ENCODE assay signal across 12 mouse cellular contexts in genomic region chr11:88470599-88470998, GRCm38 (mm10).
DNase-seq lines count a peak whose midpoint lies in the region; ATAC-seq and TF ChIP-seq lines count a peak whose summit lies in the region.
"Had no signal": no experiment of that assay in that cellular context is flagged by ENCODE, and none has a peak within 500 bp of the region (broad histone marks: within the 10 kb centered on the region; RNA-seq: fewer than 3 reads in every experiment).

No protein-coding gene starts in this region.

- no peak for ATAC-seq in heart, embryonic 12.5 days (ENCODE audit: insufficient number of reproducible peaks, low FRiP score)
- ATAC-seq in kidney, postnatal 0 days (replicated peaks; ENCODE audit: low FRiP score, low read depth), result no peak
- no peak for ATAC-seq in hindbrain, embryonic 16.5 days

- TF ChIP-seq CTCF in kidney, postnatal 0 days (IDR thresholded peaks at IDR 0.05; ENCODE audit: low read depth), result no peak
- TF ChIP-seq CTCF in kidney, adult 2 months (conservative IDR thresholded peaks at IDR 0.05; ENCODE audit: insufficient read depth, insufficient read length, low read depth, low read length), result no peak
- TF ChIP-seq CTCF in brain, embryonic 14.5 days (IDR thresholded peaks at IDR 0.05; ENCODE audit: borderline replicate concordance, extremely low read depth, insufficient read depth, insufficient read length), result no peak

- DNase-seq in heart, postnatal 36 days, result no peak
- DNase-seq in kidney, postnatal 0 days (ENCODE audit: low spot score), result peak; percentile 35
- no peak for DNase-seq in kidney, adult 2 months
- DNase-seq in brain, embryonic 14.5 days (ENCODE audit: low read depth), result peak; percentile 40
- DNase-seq in cerebellum, adult 9-10 months, result no peak
- DNase-seq: cerebellum, adult 8-10 months; embryo, embryonic 11 days; lung, postnatal 14 days; thymus, postnatal 36 days had no signal

- TF ChIP-seq POLR2A in kidney, adult 2 months (IDR thresholded peaks at IDR 0.05; ENCODE audit: low read depth, low read length), result no peak
- TF ChIP-seq POLR2A in brain, embryonic 14.5 days (IDR thresholded peaks at IDR 0.05; ENCODE audit: borderline replicate concordance, extremely low read depth, insufficient read depth, insufficient read length, poor library complexity, severe bottlenecking), result no peak

- no peaks in the 10 kb centered on the region for H3K9me3 ChIP-seq in heart, embryonic 12.5 days (replicated peaks)
- no peaks in the 10 kb centered on the region for H3K9me3 ChIP-seq in kidney, postnatal 0 days (replicated peaks; ENCODE audit: low read length)
- H3K9me3 ChIP-seq in hindbrain, embryonic 16.5 days (ENCODE audit: control insufficient read depth, low read length), result no peaks in the 10 kb centered on the region
- H3K9me3 ChIP-seq: limb, embryonic 13.5 days had no signal

- peak overlapping the region; percentile 91 for H3K27ac ChIP-seq in heart, embryonic 12.5 days (ENCODE audit: poor library complexity, severe bottlenecking)
- 0 out of 2 replicates have a peak overlapping the region, but pooled peaks have one; percentile 25 for H3K27ac ChIP-seq in kidney, postnatal 0 days
- H3K27ac ChIP-seq in kidney, adult 2 months (ENCODE audit: insufficient read depth, low read depth, low read length), result no peak overlapping the region
- peak overlapping the region; percentile 9; the same call in 1 of the 2 replicates for H3K27ac ChIP-seq in hindbrain, embryonic 16.5 days (ENCODE audit: low read depth, low read length)
- H3K27ac ChIP-seq: limb, embryonic 13.5 days had no signal

- intact Hi-C loops in heart, postnatal 36 days (cut with DNase I), result no loop called here

- H3K27me3 ChIP-seq in heart, embryonic 12.5 days (replicated peaks), result no peaks in the 10 kb centered on the region
- H3K27me3 ChIP-seq in kidney, postnatal 0 days (ENCODE audit: insufficient read depth, low read length), result no peaks in the 10 kb centered on the region
- no peaks in the 10 kb centered on the region for H3K27me3 ChIP-seq in kidney, adult 2 months (replicated peaks; ENCODE audit: control insufficient read depth, insufficient read depth, low read length)
- no peaks in the 10 kb centered on the region for H3K27me3 ChIP-seq in hindbrain, embryonic 16.5 days (replicated peaks; ENCODE audit: control insufficient read depth, insufficient read depth, low read length)
- H3K27me3 ChIP-seq: limb, embryonic 13.5 days had no signal

- peak overlapping the region; percentile 13; the same call in 1 of the 2 replicates for H3K9ac ChIP-seq in heart, embryonic 12.5 days
- no peak overlapping the region for H3K9ac ChIP-seq in kidney, postnatal 0 days (ENCODE audit: low read depth, low read length)
- no peak overlapping the region for H3K9ac ChIP-seq in hindbrain, embryonic 16.5 days (ENCODE audit: low read depth, low read length)
- H3K9ac ChIP-seq: limb, embryonic 13.5 days had no signal

- no peak overlapping the region for H3K4me3 ChIP-seq in heart, embryonic 12.5 days
- no peak overlapping the region for H3K4me3 ChIP-seq in kidney, postnatal 0 days (replicated peaks; ENCODE audit: low read depth, low read length)
- H3K4me3 ChIP-seq in kidney, adult 2 months (ENCODE audit: insufficient read depth, low read depth, low read length), result no peak overlapping the region
- H3K4me3 ChIP-seq in hindbrain, embryonic 16.5 days (ENCODE audit: low read length), result no peak overlapping the region
- H3K4me3 ChIP-seq: limb, embryonic 13.5 days had no signal

- H3K4me2 ChIP-seq in heart, embryonic 12.5 days, result peak overlapping the region; percentile 30
- no peak overlapping the region for H3K4me2 ChIP-seq in kidney, postnatal 0 days (ENCODE audit: low read length)
- no peak overlapping the region for H3K4me2 ChIP-seq in hindbrain, embryonic 16.5 days (ENCODE audit: low read length)
- H3K4me2 ChIP-seq: limb, embryonic 13.5 days had no signal

- peaks cover 72% of the 10 kb centered on the region for H3K4me1 ChIP-seq in heart, embryonic 12.5 days (replicated peaks)
- H3K4me1 ChIP-seq in kidney, postnatal 0 days (replicated peaks; ENCODE audit: insufficient read depth, low read length), result peaks cover 34% of the 10 kb centered on the region
- H3K4me1 ChIP-seq in kidney, adult 2 months (ENCODE audit: control insufficient read depth, insufficient read depth, low read length), result no peaks in the 10 kb centered on the region; the same call in 1 of the 2 replicates
- H3K4me1 ChIP-seq in hindbrain, embryonic 16.5 days (ENCODE audit: control insufficient read depth, insufficient read depth, low read depth, low read length), result peaks cover 38% of the 10 kb centered on the region

- no peaks in the 10 kb centered on the region for H3K36me3 ChIP-seq in heart, embryonic 12.5 days
- 0 out of 2 replicates have a peak, but pooled peaks cover 3% of the 10 kb centered on the region for H3K36me3 ChIP-seq in kidney, postnatal 0 days (ENCODE audit: insufficient read depth, low read length)
- H3K36me3 ChIP-seq in kidney, adult 2 months (ENCODE audit: control insufficient read depth, insufficient read depth, low read length), result no peaks in the 10 kb centered on the region
- H3K36me3 ChIP-seq in hindbrain, embryonic 16.5 days (ENCODE audit: control insufficient read depth, insufficient read depth, low read length), result no peaks in the 10 kb centered on the region
- H3K36me3 ChIP-seq: limb, embryonic 13.5 days had no signal

Comparison
In these comparisons a context has a peak if more than half of its experiments do, and no peak if none do; other contexts are left out.
1. DNase-seq: peak in kidney, postnatal 0 days (single experiment) and brain, embryonic 14.5 days (single experiment); none in heart, postnatal 36 days (0 of 2), kidney, adult 2 months (single experiment) and cerebellum, adult 9-10 months (single experiment).